Mouse (Mus musculus): ENCODE measurements around the gene Ankdd1b.

The Ankdd1b gene

GRCm38 (mm10) chr13:96452621-96453020 is 18.4 kb downstream of the Ankdd1b start:
- no peak for DNase-seq

- DNase-seq: no peak
These were observed 19.4 kb downstream of the Ankdd1b start for GRCm38 (mm10) chr13:96451386-96452140.

DNA sequence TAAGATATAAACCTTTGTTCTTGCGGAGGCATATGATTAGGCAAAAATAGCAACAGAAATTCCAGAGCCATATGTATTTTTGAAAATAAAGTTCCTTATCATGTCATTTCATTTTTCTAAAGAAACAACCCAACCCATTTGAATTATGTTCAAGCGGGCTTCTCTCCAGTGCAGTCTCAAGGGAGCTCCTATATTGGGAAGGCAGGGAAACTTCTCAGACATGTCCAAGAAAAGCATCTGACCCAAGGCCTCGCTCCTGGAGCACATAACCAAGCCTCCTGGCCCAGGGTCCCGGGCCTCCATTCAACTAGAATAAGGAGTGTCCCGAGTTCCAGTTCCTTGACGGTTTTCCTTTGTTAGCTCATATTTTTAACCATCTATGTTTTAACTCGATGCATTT is 20.1 kb downstream of the Ankdd1b start:
- no peak for DNase-seq

- no peak for DNase-seq
These were observed 20.7 kb downstream of the Ankdd1b start for GRCm38 (mm10) chr13:96450205-96450856.

GRCm38 (mm10) chr13:96440436-96440835 is 30.6 kb downstream of the Ankdd1b start:
- DNase-seq: no peak

DNA sequence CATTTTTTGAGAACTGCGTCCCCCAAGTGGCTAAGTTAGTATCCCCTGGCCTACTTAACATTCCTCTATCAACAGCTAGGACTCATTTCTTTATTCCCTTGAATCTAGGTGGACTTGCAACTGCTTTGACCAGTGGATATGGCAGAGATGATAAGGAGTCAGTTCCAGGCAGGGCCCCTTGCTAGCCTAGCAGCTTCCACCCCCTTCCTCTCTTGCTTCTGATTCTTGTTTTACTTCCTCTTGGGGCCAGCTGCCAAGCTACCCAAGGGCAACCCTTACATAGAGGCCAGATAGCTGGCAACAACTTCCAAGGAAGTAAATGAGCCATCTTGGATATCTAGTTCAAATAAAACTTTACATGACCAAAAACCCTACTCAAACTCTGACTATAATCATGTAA is 34.1 kb downstream of the Ankdd1b start:
- DNase-seq: no peak

GRCm38 (mm10) chr13:96435793-96436192 is 35.2 kb downstream of the Ankdd1b start:
- DNase-seq: peak; percentile 26 to 36

GRCm38 (mm10) chr13:96434899-96435331 is 36.1 kb downstream of the Ankdd1b start:
- DNase-seq: peak; percentile 42 to 54

GRCm38 (mm10) chr13:96433648-96434190 is 37.3 kb downstream of the Ankdd1b start:
- no peak for DNase-seq

DNA sequence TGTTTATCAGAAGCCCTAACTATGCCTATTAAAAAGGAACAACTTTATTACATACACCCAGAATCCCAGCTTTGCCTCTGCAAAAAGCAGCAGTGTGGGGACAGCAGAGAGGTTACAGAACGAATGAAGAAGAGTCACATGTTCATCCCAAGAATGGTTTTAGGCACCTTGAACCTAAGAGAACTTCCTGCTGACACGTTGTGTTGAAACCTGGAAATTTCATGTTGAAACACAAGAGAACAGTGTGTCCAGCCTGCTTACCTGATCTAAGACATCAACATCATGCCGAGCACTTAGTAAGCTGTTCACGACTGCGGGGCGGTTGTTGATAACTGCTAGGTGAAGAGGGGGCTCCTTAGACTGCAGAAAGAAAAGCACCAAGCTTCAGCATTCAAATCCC is 38.0 kb downstream of the Ankdd1b start:
- DNase-seq: no peak

DNA sequence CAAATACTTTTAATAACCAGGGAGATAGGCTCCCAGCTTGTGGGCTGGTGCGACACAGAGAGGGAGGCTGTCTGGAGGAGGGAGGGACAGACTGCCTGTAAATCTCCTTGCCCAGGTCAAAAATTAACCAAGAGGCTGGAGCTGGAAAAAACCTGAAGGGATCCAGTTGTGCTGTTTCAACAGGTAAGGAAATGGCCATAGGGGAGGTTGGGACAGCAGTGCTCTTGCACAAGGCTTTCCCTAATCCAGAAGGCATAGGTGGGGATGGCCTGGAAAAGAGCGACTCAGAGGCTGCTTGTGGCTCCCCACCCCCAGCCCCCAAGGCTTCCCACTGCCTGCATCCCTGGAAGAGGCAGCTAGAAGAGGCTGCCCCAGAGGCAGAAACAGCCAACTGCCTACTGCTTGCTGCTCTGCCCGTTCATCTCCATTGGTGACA is 38.6 kb downstream of the Ankdd1b start:
- no peak for DNase-seq

GRCm38 (mm10) chr13:96431595-96432156 is 39.3 kb downstream of the Ankdd1b start:
- DNase-seq: peak; percentile 94 to 97

- peak; percentile 16 to 19 for DNase-seq
These were observed 42.5 kb downstream of the Ankdd1b start for GRCm38 (mm10) chr13:96428531-96428930.

- no peak for DNase-seq
These were observed 45.0 kb downstream of the Ankdd1b start for GRCm38 (mm10) chr13:96426044-96426443.

DNA sequence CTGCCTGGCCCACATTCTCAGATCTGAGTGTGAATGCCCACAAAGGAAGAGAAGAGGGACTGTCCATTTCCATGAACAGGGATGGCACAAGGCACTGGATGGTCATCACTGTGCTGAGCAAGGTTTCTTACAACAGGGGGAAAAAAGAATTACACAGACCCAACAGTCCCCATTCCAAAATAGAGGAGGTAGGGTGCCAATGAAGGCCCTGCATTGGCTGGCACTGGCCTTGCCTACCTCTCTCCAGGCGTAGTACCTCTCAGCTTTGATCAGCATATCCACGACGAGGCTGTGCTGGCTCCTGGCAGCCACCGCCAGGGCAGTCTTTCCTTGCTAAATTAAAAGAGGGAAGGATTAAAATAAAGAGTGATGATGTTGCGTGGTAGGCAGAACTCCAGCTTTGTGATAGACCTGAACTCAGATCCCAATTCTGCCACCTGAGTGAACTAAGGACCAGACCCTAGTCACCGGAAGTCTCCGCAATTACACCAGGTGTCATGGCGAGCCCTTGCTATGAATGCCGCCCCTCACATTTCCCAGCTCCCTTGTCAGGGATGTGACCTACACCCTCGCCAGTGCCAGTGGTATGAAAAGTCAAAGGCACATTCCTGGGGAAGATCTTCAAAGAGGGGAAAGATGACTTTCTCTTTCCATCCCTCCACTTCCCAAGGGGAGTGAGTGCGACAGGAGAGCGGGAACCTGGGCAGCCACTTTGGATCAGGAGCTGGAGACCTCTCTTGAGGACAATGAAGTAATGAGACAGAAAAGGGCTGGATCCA is 46.3 kb downstream of the Ankdd1b start:
- no peak for DNase-seq

GRCm38 (mm10) chr13:96421230-96421629 is 49.8 kb downstream of the Ankdd1b start:
- no peak for DNase-seq

- no peak for DNase-seq
These were observed 52.5 kb downstream of the Ankdd1b start for GRCm38 (mm10) chr13:96418487-96418886.

DNA sequence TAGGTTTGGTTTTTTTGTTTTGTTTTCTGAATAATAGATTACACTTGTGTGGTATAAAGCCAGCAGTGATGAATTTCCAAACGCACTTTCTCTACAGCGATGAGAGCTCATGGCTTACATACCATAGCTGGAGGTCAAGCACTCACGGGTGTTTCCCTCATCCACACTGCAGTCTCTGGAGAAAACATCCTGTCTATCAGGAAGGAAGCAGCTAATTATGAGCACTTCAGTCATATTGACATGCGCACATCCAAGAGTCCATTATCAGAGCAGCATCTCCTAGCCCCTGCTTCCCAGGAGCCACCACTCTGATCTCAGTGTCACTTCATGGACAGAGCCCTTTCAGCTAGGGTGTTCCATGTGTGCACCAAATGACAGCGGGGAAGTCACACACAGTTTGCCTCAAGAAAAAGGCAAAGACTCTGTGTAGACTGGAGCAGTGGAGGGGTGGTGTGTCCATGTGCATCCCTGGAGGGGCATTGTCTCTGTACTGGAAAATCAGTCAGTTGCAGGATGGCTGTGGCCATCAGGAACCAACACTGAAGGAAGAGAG is 53.7 kb downstream of the Ankdd1b start:
- no peak for DNase-seq

GRCm38 (mm10) chr13:96416380-96416779 is 54.6 kb downstream of the Ankdd1b start:
- DNase-seq: no peak

- no peak for DNase-seq
These were observed 56.6 kb downstream of the Ankdd1b start for GRCm38 (mm10) chr13:96414384-96414783.

GRCm38 (mm10) chr13:96408786-96409185 is 62.2 kb downstream of the Ankdd1b start:
- DNase-seq: no peak

- peak; percentile 36 to 41 for DNase-seq
These were observed 64.0 kb downstream of the Ankdd1b start for GRCm38 (mm10) chr13:96407040-96407439.
